Mouse (Mus musculus) megakaryocyte, adult 5-6 weeks (primary cell): ENCODE data around the gene Macrod2. TPM values are rescaled to one million over a fixed set of nuclear protein-coding genes. Genes with fewer than 3 reads are reported as not detected.

Source experiments
- ATAC-seq: 2 replicates; pipeline ENCODE4 v1.8.0; 2016; ENCODE audit warnings: mild to moderate bottlenecking, inconsistent platforms; ENCODE audit not compliant: poor library complexity, severe bottlenecking
- total RNA-seq, 2 experiments: library from RNA; stranded (forward) in 1 of 2; stranded (reverse) in 1 of 2; fragments of 153-499, 151-499 nt in 1 of 2; fragments of 221-1000, 200-1000 nt in 1 of 2; gene quantifications; 2 replicates each; pipeline versions ENCODE4 v1.2.3 to v1.2.4; 2015 to 2017

Macrod2 gene
- total RNA-seq, 2 experiments from 2014 or later = 0.31 to 1.7 TPM

DNA sequence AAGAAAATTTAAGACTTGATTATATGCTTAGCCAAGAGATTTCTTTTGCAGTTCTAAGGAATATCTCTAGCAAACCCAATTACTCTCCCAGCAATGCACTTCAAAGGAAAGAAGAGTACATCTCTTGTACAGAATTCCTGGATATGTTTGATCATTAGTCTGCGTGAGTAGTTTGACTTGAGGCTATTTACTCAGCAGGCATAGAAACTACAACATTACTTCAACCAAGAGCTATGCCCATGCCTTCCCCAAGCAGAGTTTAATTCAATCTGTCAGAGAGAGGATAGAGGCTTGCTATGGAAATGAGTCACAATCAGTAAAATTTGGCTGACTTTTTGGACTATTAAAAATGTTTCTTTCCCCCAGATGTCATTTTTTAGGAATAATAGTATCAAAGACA is 785.5 kb downstream of the Macrod2 start:
- no peak for ATAC-seq

DNA sequence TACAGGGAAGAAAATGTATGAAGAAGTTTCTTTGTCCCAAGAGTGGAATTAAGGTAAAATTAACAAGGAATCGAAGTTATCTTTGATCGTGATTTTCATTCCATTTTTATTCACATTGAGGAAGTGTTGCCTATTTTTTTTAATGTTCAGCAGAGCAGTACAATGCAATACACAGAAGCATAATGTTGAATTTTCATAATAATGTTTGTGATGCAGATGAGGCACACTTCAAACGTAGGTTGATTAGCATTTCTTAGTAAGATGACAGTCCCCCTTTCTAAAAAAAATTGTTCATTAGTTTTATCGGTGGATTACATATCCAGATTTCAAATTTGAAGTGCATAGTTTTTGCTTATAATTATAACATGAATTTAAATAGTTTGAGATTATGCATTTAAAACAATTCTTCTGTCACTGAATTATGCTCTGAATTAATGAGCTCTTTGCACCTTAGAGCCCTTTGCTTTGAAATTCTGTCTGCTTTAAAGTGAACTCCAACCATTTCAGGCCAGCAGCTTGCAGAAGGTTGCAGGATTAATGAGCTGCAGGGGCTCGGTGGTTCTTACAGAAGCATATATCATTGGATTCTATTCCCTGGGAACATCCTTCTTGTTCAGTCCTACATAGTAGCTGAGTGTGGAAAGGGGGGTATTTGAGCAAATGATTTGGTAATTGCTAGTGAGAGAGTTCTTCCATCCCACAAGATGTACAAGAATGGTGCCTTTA is 787.1 kb downstream of the Macrod2 start:
- ATAC-seq = no peak

DNA sequence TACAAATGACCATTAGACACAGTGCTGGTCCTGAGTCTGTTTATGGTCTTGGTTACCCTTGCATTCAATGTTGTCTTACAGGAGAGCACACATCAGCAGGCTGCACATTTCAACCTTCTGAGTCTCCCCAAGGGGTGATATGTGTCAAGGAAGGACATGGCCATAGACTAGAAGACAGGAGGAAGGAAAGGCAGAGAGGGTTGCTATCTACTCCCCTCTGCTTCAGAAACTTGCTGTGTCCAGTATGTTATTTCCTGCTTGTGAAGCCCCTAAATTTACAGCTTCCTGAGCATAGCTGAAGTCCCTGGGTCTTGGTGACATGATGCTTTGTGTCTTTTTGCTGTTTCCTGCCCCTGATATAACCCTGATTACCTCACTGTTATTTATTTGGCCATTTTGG is 799.4 kb downstream of the Macrod2 start:
- no peak for ATAC-seq

DNA sequence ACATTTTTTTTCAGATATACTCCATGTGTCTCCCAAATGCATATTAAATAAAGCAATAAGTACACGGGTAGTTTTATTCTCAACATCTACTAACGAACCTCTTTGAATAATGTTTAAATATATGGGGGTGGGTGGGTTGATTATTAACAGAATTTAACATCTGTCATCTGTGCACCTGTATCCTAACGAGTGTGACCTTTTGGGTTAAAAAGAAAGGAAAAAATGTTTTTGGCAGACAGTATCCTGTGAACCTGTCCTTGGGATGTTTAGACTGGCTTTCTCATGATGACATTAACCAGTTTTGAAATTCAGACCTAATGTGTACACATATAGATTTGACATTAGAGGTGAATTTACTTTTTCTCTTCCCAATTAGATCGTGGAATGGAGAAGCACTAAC is 805.4 kb downstream of the Macrod2 start:
- no peak for ATAC-seq

DNA sequence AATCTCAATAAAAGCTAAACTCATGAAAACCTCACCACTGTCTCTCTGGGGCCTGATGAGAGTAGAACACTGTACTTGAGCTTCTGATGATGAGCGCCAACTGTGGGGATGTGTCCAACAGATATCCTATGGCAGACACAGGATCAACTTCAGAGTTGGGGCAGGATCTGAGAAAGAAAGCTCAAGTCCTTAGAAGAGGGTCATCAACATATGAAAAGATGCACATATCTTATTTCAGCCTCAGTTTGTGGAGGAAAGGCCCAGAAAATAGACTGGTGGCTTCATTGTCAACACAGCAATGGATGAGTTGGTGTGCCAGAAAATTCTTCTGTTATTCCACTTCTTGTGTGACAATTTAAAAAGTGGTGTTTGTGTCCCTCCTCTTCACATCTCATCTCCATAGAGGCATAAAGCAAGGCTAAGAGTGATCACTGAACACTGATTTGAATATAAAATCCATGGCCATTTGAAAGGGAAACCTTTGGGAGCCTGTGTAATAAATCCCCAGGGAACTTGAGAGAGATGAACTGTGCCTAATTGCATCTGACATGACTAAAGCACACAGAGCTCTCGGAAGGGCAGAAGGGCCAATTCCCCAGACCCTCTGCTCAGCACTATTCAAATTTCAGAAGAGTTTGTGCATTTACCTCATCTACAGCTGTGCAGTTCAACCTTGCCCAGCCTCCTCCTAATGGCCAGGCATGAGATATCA is 806.4 kb downstream of the Macrod2 start:
- ATAC-seq = no peak

DNA sequence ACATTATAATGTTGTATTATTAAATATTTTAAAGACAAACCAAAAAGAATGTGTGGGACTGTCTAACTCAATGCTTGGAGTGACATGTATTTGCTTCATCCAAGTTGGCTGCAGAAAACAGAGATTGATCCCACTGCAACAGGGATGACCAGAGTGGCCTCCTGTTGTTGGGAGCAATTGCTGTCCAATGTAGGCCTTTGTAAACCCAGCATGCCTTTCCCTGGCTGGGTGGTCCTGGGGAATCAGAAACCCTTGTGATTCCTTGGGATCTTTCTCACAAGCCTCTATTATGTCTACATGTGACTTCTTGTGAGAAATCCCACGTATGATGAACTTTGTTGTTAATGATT is 806.9 kb downstream of the Macrod2 start:
- no peak for ATAC-seq

DNA sequence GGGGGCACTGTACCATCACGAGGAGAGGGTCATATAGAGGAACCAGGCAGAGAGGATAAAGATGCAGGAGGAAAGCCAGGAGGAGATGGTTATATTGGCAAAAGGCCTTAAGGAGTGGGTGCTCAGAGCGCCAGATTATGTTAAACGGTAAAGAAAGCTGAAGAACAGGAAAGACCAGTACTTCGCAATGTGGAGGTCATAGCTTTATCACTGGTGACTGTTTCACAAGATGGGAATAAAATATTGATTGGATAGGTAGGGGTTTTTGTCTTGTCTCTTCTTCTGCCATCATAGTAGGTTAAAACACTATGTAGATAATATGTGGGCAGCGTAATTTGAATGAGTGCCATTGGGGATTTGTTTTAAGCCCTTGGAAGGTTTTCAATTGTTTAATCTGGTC is 816.2 kb downstream of the Macrod2 start:
- no peak for ATAC-seq

DNA sequence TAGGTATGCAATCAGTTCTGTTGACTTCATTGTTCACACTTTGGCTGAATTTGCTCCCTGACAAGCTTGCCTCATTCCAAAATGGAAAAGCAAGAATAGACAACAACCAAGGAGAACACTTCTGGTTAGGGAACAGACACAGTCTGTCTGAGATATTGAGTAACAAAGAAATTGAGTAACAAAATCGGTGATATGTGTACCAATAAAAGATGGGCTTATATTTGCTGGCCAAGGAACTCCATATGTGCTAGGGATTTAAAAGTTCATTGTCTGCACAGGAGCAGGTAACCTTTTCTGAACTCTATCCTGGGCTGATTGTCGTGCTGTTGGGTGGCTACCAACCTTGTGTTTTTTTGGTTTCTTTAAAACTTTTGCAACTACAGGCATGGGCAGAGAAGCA is 817.2 kb downstream of the Macrod2 start:
- no peak for ATAC-seq

DNA sequence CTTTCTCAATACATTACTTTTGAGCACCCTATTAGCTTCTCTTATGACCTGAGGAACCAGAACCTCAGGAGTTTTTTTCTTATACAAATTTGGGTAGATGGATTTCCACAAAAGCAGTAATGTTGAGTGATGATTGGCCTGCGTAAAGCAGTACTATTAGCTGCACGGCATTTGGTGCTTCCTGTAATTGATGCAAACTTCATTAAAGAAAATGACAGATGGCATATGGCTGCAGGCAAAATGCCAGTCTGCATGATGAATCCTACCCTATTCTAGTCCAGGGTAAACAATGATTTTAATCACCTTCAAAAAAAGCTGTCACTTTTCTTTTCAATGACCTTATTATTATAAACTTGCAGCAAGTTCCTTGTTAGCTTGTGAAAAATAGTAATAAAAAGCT is 822.4 kb downstream of the Macrod2 start:
- no peak for ATAC-seq

DNA sequence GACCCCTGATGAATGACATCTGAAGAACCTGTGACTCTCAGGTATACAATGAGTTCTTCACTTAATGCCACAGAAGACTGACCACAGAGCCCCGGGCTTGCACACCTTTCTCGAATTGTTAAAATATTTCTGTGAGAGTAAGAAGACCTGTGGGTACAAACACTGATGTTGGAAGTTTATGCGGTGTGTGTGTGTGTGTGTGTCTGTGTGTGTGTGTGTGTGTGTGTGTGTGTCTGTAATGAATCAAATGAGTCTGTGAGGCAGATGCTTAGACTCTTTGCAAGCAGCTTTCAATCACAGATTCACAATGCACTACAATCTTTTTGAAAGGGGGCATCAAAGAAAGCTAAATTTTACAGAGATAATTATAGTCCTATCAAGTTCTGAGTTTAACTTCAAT is 822.8 kb downstream of the Macrod2 start:
- no peak for ATAC-seq

DNA sequence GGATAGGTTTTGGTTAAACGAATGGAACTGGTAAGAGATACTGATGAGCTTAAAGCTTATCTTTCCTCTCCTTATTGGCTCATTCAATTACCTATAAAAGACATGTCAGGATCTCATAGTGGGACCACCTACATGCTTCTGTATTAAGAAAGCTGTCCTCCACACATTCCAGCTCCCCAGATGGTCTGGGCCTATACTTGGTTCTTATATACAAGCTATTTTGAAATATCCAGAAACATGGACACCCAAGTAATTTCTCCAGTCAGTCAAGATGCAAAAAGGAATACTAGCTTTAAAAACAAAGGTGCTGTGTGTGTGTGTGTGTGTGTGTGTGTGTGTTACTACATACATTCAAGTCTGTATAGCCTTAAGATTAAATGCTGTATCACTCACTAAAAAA is 833.7 kb downstream of the Macrod2 start:
- no peak for ATAC-seq

DNA sequence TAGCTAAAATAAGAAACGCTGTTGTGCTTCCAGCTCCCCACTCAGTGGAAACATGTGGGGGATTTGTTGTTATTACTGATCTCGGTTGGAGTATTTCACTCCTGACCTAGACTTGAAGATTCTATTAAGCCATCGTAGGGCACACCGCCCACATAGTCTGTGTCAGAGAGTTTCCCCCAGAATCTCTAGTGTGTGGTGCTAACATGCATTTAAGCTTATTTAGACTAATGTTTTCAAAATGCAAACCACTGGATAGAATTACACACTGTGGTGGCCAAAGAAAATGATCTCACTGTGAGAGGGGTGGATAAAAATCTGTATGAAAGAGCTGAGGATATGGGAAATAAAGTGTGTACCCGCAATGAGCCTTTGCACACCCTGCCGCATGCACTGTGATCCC is 834.7 kb downstream of the Macrod2 start:
- ATAC-seq = no peak

DNA sequence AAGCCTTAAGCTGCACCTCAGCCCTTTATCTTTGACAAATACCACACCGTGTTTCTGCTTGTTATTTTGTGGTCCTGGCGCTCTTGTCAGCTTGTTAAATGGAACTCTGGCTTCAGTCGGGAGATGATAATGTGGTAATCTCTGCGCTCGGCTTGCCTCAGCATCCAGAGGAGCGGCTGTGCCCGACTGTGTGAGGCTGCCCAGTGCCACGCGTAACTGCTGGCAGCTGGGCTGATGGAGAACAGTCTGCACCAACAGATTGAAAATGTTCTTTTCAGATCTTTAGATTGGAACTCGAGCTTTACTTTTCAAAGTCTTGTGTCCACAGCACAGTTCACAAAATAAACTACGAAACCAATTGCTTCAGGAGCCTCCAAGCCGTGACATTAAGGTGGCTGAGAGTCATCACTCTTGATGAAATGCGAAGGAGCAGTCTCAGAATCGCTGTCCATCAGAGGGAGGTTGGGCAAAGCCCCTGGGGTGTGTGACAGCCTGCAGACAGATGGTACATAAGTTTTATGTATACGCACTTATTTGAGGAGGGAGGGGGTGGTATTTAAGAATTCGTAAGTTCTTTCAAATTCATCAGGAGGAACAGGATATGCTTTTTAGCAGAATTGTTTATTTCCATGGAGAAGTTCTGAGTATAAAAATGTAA is 836.0 kb downstream of the Macrod2 start:
- ATAC-seq = no peak

DNA sequence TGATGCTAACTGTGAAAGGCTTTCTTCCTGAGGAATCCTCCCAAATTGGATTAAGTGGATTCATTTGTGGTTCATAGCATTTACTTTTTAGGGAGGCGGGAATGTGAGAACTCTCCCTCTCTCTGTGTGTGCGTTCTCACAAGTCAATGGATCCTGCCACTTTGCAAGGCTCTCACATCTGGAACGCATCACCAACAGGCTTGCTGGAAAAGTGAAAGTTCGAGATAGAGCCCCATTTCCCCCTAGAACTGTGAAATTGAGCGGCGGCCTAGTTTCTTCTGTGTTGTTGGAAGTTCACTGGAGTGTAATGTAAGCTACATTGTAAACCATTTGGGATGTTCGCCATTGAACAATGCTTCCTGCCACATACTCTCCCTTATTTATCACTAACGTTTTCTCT is 839.2 kb downstream of the Macrod2 start:
- ATAC-seq = no peak

DNA sequence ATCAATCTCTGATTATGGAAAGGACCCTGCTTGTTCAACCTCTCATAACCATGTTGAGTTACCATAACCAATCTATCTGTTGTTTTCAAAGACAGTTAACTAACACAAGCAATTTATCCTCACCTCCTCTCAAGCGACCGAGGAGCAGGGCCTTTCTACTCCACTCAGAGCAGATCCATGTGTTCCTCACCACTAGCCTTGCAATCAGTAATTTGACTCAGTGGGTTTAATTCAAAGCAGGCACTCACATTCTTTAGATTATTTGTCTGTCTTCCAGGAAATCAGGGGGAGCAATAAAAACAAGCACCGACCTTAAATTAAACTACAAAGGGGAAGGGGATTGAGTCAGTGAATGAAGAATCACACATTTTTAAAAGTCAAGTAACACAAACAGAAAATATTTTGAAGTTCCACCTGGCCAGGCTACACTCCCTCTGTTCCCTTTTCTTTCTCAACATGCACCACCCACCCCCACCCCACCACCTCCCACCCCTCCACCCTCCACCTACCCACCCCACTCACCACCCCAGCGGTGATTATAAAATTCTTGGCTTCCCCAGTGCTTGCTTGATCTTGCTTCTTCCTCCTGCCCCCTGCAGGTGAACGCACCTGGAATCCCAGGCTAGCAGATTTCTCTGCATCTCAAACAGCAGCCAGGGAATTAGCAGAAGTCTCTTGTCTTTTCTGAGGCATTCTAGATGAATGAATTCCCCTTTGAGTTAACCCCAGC is 839.8 kb downstream of the Macrod2 start:
- no peak for ATAC-seq

DNA sequence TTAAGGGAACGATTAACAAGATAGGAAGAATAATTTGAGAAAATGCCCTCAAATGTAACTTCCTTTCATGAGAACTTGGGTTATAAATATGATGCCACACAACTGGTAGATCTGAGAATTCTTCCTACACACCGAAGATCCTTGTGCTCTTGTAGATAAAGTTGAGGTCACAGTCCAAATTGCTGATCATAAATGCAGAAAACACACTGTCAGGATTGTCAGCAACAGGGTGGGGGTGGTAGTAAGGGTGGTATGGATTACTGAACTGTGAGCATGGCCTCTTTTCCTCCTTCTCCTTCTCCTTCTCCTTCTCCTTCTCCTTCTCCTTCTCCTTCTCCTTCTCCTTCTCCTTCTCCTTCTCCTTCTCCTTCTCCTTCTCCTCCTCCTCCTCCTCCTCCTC is 852.6 kb downstream of the Macrod2 start:
- ATAC-seq = no peak

DNA sequence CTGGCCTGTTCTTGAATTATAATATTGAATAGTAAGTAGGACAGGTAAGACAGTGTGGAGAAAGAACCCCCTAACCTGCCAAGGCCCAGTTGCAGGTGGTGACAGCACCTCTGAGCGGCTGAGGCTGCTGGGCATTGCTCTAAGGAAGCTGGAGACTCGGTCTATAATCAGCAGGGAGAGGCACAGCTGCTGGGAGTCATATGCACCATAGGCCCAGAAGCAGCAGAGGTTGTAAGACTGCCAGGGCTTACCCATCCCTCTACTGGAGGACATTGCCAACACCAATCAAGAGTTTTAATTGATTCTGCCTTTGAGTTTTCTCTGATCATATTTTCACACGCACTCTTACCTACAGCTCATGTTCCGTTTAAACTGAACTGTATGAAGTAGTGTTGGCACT is 869.5 kb downstream of the Macrod2 start:
- no peak for ATAC-seq

DNA sequence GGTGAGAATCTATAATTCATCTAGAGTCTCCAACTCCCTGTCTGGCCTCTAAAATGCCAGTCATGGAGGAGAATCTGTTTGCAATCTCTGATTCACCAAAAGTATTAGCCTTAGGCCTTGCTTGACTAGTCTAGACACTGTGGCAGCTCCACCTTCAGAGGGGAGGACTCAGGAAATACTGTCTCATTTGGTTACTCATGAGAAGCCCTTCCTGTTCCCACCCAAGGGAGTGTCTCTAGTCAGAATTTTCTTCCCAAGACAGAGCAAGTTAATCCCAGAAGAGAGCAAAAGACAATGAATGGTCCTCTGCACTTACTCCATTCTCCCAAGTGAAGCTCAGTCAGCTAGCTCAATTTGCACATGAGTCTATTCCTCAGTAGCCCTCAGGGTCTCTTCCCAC is 871.5 kb downstream of the Macrod2 start:
- no peak for ATAC-seq

DNA sequence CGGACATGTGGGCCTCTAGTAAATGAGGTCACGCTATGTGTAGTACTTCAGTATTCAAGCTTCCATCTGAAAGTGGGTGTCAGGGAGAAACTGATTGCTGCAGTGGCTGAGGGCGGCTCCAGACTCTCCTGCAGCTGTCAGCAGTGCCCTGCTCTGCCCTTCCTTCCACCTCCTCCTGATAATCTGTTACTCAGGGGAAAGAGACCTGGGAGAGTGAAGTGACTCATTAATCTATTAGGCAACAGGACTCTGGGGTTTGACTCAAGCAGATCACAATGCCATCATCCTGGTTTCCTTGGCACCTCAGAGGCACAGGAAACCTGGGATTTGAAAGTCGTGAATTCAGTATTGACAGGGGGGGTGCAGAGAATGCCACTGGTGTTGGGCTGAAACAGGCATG is 876.4 kb downstream of the Macrod2 start:
- ATAC-seq = no peak

DNA sequence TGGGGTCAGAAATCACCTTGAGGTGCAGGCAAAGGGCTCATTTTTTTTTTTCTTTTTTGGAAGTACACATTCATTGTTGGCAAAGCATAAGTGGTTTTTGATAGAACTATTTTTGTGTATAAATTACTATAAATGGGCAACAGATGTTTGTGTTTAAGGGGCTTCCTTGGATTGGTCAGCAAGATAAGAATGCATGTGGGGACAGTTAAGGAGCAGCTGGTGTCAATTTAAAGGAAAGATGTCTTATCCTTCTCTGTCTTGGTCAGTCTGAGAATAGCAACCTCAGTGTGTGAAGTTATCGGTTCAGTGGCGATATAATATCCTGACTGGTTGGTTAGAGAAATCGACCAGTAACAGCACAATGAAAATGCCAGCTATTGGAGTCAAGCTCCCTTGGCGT is 877.9 kb downstream of the Macrod2 start:
- no peak for ATAC-seq

DNA sequence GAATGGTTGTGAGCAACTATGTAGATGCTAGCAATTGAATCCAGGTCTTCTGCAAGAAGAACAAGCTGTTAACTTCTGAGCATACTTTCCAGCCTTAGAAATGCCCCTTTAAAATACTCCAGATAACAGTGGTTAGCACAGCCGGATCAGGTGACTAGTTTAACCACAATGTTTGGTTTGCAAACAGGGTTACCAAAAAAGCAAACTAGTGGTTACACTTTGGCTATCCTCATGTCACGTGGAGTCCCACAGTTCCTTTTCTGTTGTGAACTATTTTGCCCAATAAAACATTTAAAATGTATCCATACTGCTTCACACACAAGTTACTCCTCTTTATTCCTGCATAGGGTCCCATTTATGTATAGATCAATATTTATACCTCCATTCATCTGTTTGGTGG is 879.2 kb downstream of the Macrod2 start:
- ATAC-seq = no peak
